Mouse (Mus musculus) ovary, postnatal 14 days (tissue): Measurements from ENCODE around the gene Mau2.

Experiments
- DNase-seq: peaks from one replicate; pipeline ENCODE4 v3.0.0; 2022; ENCODE audit warnings: low spot score

Mau2 gene

DNA sequence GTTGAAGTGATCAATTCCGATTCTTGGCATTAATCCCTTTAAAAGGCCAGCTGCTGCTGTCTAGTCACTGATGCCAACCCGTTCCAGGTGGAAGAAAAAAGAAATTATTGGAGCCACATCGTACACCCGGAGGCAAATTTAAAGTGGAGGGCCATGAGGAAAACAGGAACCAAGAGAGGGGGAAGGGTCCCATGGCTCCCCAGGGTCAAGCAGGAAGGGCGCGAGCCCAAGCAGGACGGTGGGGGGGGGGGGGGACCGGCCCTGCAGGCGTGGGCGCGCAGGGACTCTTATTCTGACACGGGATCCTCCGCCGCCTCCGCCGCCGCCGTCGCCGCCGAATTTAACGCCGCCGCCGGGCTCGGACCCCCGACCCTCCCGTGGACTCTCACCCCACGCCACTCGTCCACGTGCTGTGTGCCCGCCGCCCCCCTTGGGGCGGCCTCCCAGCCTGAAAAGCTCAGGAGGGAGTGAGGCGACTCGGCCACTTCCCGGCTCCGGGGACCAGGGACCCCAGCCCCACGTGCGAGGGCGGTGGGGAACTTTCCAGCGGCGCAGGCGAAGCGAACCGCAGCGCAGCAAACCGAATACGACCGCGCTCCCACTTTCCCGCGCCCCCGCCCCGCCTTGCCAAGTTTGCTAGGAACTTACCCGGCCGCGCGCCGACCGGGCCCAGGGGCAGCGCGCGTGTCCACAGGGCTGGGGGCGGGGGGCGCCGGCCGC lies 68.9 kb downstream of the Mau2 start:
- DNase-seq: peak; percentile 47

DNA sequence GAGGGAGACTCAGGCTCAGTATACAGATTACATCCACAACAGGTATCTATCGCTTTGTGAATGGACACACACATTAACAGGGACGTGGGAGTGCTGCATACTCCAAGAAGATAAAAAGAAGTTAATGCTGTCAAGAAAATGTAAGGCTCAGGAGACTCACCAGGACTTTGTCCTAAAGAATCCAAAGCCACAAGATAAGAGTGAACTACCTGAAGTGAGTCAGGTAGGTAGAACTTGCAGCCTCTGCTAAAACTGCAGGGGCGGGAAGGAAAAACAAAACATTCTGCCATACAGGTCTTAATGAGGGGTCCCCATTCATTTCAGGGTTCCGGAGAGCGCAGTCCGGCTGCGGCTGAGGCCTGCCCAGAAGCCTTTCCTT lies 69.5 kb downstream of the Mau2 start:
- DNase-seq: no peak

DNA sequence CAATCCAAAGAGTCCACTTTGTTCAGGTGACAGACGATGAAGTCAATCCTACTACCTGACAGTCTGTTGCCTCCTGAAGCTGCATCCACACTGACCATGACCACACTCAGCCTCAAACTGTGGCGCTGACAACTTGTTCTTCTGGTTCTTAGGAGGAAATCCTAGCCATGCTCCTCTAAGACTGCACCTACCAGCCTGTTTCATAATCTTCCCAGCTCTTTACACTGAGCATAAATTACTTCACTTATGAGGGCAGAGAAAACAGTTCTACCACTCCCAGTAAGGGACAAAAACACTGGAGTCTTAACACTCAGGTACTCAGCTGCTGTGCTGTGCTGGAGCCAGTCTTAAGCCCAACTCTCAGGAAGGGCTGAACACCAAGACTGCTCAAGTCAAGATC lies 71.7 kb downstream of the Mau2 start:
- DNase-seq: no peak

DNA sequence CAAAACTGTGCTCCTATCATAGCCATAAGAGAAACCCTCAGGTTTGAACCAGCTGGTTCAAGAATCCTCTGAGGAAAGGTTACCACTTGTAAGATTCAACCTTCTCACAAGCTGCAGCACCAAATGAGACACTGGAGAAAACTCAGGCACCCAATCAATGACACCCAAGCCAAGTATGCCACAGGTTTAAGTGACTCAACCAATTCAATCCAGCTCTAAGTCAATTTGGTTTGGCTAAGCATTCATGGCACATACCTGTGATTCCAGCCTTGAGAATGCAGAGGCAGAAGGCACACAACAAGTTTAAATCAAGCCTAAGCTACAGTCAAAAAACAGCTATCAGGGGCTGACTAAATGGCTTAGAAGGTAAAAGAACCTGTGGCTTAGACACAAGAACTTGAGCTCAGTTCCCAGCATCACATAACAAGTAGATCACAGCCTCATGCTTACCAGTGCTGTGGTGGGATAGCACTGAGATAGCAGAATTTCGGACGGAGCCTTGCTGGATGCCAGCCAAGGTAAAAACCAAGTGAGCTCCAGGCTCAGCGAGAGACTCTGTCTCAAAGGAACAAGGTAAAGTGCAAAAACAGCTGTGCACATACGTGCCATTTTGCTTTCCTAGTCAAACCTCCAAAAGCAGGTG lies 75.1 kb downstream of the Mau2 start:
- no peak for DNase-seq
